Mouse (Mus musculus): ENCODE measurements around the gene Pnck. TPM values are rescaled to one million over a fixed set of nuclear protein-coding genes. Genes with fewer than 3 reads are reported as not detected.

The Pnck gene
- 27.4 and 34.4 TPM in 2 replicates for polyA plus RNA-seq (2012; rRNA removed)
- polyA plus RNA-seq (2014; fragmentation: Nextera tagmentation; extraction: Ambion mirVana): 20.9 and 22.7 TPM in 2 replicates

- H3K4me2 ChIP-seq (replicated peaks; ENCODE audit: low read depth, low read length, severe bottlenecking): peak within 1 kb of the TSS; percentile 71
- no peak for DNase-seq (ENCODE audit: low spot score)
- H3K4me3 ChIP-seq (replicated peaks; ENCODE audit: low read length): peak within 1 kb of the TSS; percentile 44
- no peaks in the 10 kb centered on the region for H3K9me3 ChIP-seq (ENCODE audit: control insufficient read depth, low read length)
- 41% methylated on average over 25 of the region's 57 CpGs for WGBS
- peak; percentile 69 for ATAC-seq (ENCODE audit: low FRiP score, low read depth)
- H3K4me1 ChIP-seq (ENCODE audit: control insufficient read depth, insufficient read depth, low read length): no peaks in the 10 kb centered on the region
- peak within 1 kb of the TSS; percentile 54 for H3K9ac ChIP-seq (ENCODE audit: low read depth, low read length, severe bottlenecking)
- H3K36me3 ChIP-seq (ENCODE audit: control insufficient read depth, insufficient read depth, low read length): no peaks in the 10 kb centered on the region
- TF ChIP-seq POLR2A (IDR thresholded peaks at IDR 0.05; ENCODE audit: borderline replicate concordance, extremely low read depth, insufficient read depth, insufficient read length): no peak
- no peaks in the 10 kb centered on the region for H3K27me3 ChIP-seq (ENCODE audit: control insufficient read depth, insufficient read depth, low read length)
- H3K27ac ChIP-seq (replicated peaks; ENCODE audit: low read depth, low read length): no peak within 1 kb of the TSS
Measured at GRCm38 (mm10) chrX:73659575-73660283, at the start of gene Pnck. Gene Pnck (minus strand): TSS chrX:73660117.

GRCm38 (mm10) chrX:73700472-73700871 lies 40.6 kb upstream of the Pnck start:
- Histone ChIP-seq H3K4me3 (replicated peaks; ENCODE audit: low read length) (no peak overlapping the region), H3K4me2 (replicated peaks; ENCODE audit: low read depth, low read length, severe bottlenecking) (no peak overlapping the region), H3K27ac (replicated peaks; ENCODE audit: low read depth, low read length) (no peak overlapping the region), H3K36me3 (ENCODE audit: control insufficient read depth, insufficient read depth, low read length) (peaks cover 6% of the 10 kb centered on the region; the same call in 1 of the 2 replicates), H3K9me3 (ENCODE audit: control insufficient read depth, low read length) (no peaks in the 10 kb centered on the region), H3K9ac (ENCODE audit: low read depth, low read length, severe bottlenecking) (no peak overlapping the region), H3K27me3 (ENCODE audit: control insufficient read depth, insufficient read depth, low read length) (no peaks in the 10 kb centered on the region), H3K4me1 (ENCODE audit: control insufficient read depth, insufficient read depth, low read length) (no peaks in the 10 kb centered on the region)
- no peak for DNase-seq (ENCODE audit: low spot score)
- no peak for TF ChIP-seq POLR2A (IDR thresholded peaks at IDR 0.05; ENCODE audit: borderline replicate concordance, extremely low read depth, insufficient read depth, insufficient read length)
- 85% methylated on average over 1 of the region's 1 CpGs for WGBS
- ATAC-seq (ENCODE audit: low FRiP score, low read depth): no peak

- no peak for TF ChIP-seq POLR2A (IDR thresholded peaks at IDR 0.05; ENCODE audit: borderline replicate concordance, extremely low read depth, insufficient read depth, insufficient read length)
- DNase-seq (ENCODE audit: low spot score) (peak; percentile 19), ATAC-seq (ENCODE audit: low FRiP score, low read depth) (peak; percentile 19; the same call in 1 of the 2 replicates)
- no peaks in the 10 kb centered on the region for H3K4me1 ChIP-seq (ENCODE audit: control insufficient read depth, insufficient read depth, low read length)
- H3K9me3 ChIP-seq (ENCODE audit: control insufficient read depth, low read length): no peaks in the 10 kb centered on the region
- no peak overlapping the region for H3K4me2 ChIP-seq (replicated peaks; ENCODE audit: low read depth, low read length, severe bottlenecking)
- H3K9ac ChIP-seq (ENCODE audit: low read depth, low read length, severe bottlenecking): no peak overlapping the region
- no peaks in the 10 kb centered on the region for H3K27me3 ChIP-seq (ENCODE audit: control insufficient read depth, insufficient read depth, low read length)
- H3K4me3 ChIP-seq (replicated peaks; ENCODE audit: low read length): no peak overlapping the region
- peaks cover 14% of the 10 kb centered on the region for H3K36me3 ChIP-seq (ENCODE audit: control insufficient read depth, insufficient read depth, low read length)
- 60% methylated on average over 5 of the region's 5 CpGs for WGBS
- no peak overlapping the region for H3K27ac ChIP-seq (replicated peaks; ENCODE audit: low read depth, low read length)
Measured at GRCm38 (mm10) chrX:73690917-73691629, 31.2 kb upstream of the Pnck start.

- H3K27ac ChIP-seq (replicated peaks; ENCODE audit: low read depth, low read length): no peak overlapping the region
- DNase-seq (ENCODE audit: low spot score) (no peak), ATAC-seq (ENCODE audit: low FRiP score, low read depth) (no peak)
- WGBS: 46% methylated on average over 3 of the region's 3 CpGs
- no peak overlapping the region for H3K9ac ChIP-seq (ENCODE audit: low read depth, low read length, severe bottlenecking)
- no peaks in the 10 kb centered on the region for H3K27me3 ChIP-seq (ENCODE audit: control insufficient read depth, insufficient read depth, low read length)
- H3K4me2 ChIP-seq (replicated peaks; ENCODE audit: low read depth, low read length, severe bottlenecking): no peak overlapping the region
- H3K9me3 ChIP-seq (ENCODE audit: control insufficient read depth, low read length): no peaks in the 10 kb centered on the region
- peaks cover 25% of the 10 kb centered on the region for H3K36me3 ChIP-seq (ENCODE audit: control insufficient read depth, insufficient read depth, low read length)
- no peaks in the 10 kb centered on the region for H3K4me1 ChIP-seq (ENCODE audit: control insufficient read depth, insufficient read depth, low read length)
- no peak overlapping the region for H3K4me3 ChIP-seq (replicated peaks; ENCODE audit: low read length)
- no peak for TF ChIP-seq POLR2A (IDR thresholded peaks at IDR 0.05; ENCODE audit: borderline replicate concordance, extremely low read depth, insufficient read depth, insufficient read length)
Measured at GRCm38 (mm10) chrX:73685629-73686028, 25.7 kb upstream of the Pnck start.

- H3K9ac ChIP-seq (ENCODE audit: low read depth, low read length, severe bottlenecking): no peak overlapping the region
- no peak overlapping the region for H3K4me2 ChIP-seq (replicated peaks; ENCODE audit: low read depth, low read length, severe bottlenecking)
- H3K4me1 ChIP-seq (ENCODE audit: control insufficient read depth, insufficient read depth, low read length): no peaks in the 10 kb centered on the region
- H3K27ac ChIP-seq (replicated peaks; ENCODE audit: low read depth, low read length): no peak overlapping the region
- ATAC-seq (ENCODE audit: low FRiP score, low read depth) (no peak), DNase-seq (ENCODE audit: low spot score) (no peak)
- H3K4me3 ChIP-seq (replicated peaks; ENCODE audit: low read length): no peak overlapping the region
- TF ChIP-seq POLR2A (IDR thresholded peaks at IDR 0.05; ENCODE audit: borderline replicate concordance, extremely low read depth, insufficient read depth, insufficient read length): no peak
- H3K27me3 ChIP-seq (ENCODE audit: control insufficient read depth, insufficient read depth, low read length): no peaks in the 10 kb centered on the region
- H3K9me3 ChIP-seq (ENCODE audit: control insufficient read depth, low read length): no peaks in the 10 kb centered on the region
- H3K36me3 ChIP-seq (ENCODE audit: control insufficient read depth, insufficient read depth, low read length): peaks cover 25% of the 10 kb centered on the region
Measured at GRCm38 (mm10) chrX:73684978-73685377, 25.1 kb upstream of the Pnck start.
